ENCODE assay signal across 15 mouse cellular contexts in the genomic region with DNA sequence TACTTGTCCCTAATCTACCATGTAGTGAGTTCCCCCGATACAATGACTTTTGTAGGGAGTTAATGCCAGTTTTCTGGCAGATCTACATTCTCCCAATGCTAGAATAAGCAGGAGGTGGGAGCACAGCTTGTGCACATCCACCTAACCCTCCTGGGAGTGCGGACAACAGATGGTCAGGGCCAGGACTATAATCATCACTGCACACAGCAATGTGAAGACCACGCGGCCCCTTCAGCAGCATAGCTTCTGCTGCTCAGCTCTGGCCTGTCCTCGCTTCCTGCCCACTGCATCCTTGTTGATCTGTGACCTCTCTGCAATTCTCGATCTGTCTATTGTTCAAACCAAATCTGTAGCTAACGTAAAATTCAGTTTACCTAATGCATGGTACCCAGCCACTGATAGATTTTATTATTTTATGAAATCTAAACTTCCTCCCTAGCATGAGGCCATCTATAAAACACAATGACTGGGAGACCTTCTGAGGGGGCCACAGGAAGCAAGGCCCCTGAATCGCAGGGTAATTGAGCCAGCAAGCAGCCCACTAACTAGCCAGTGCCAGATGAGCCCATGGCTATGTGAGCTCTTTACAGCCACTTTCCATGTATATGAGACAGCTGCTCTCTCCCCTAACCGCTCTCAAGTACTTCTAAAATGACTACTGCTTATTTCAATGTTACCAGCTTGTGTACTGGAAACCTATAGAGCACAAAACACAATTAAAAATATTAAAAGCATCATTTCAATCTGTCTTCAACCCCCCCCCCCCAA. TPM values are rescaled to one million over a fixed set of nuclear protein-coding genes. Genes with fewer than 3 reads are reported as not detected.
A peak's percentile ranks its signal among the peaks of the same experiment; 100 is the strongest.
DNase-seq lines count a peak whose midpoint lies in the region; ATAC-seq lines count a peak whose summit lies in the region.
"Had no signal": no experiment of that assay in that cellular context is flagged by ENCODE, and none has a peak within 500 bp of the region (broad histone marks: within the 10 kb centered on the region; RNA-seq: fewer than 3 reads in every experiment).

No protein-coding gene starts in this region.

- no peaks in the 10 kb centered on the region for H3K27me3 ChIP-seq in limb, embryonic 12.5 days
- H3K27me3 ChIP-seq in limb, embryonic 10.5 days (ENCODE audit: low read depth, poor library complexity, severe bottlenecking), result no peaks in the 10 kb centered on the region
- no peaks in the 10 kb centered on the region for H3K27me3 ChIP-seq in hindbrain, embryonic 13.5 days
- no peaks in the 10 kb centered on the region for H3K27me3 ChIP-seq in neural tube, embryonic 14.5 days (ENCODE audit: control insufficient read depth, insufficient read depth, low read length)

- no peaks in the 10 kb centered on the region for H3K9me3 ChIP-seq in limb, embryonic 12.5 days
- H3K9me3 ChIP-seq in limb, embryonic 10.5 days (replicated peaks), result no peaks in the 10 kb centered on the region
- H3K9me3 ChIP-seq in hindbrain, embryonic 13.5 days, result no peaks in the 10 kb centered on the region
- no peaks in the 10 kb centered on the region for H3K9me3 ChIP-seq in neural tube, embryonic 14.5 days (ENCODE audit: control insufficient read depth, low read length)

- H3K4me2 ChIP-seq in limb, embryonic 12.5 days, result no peak overlapping the region
- no peak overlapping the region for H3K4me2 ChIP-seq in hindbrain, embryonic 13.5 days
- no peak overlapping the region for H3K4me2 ChIP-seq in neural tube, embryonic 14.5 days (ENCODE audit: low read depth, low read length)

- no peak overlapping the region for H3K9ac ChIP-seq in limb, embryonic 12.5 days (replicated peaks)
- no peak overlapping the region for H3K9ac ChIP-seq in hindbrain, embryonic 13.5 days
- H3K9ac ChIP-seq in neural tube, embryonic 14.5 days (replicated peaks; ENCODE audit: low read depth, low read length), result no peak overlapping the region
- H3K9ac ChIP-seq: liver, embryonic 14.5 days had no signal

- peaks cover 4% of the 10 kb centered on the region; the same call in 1 of the 2 replicates for H3K36me3 ChIP-seq in limb, embryonic 12.5 days
- peaks cover 25% of the 10 kb centered on the region for H3K36me3 ChIP-seq in limb, embryonic 10.5 days
- no peaks in the 10 kb centered on the region for H3K36me3 ChIP-seq in hindbrain, embryonic 13.5 days
- no peaks in the 10 kb centered on the region for H3K36me3 ChIP-seq in neural tube, embryonic 14.5 days (ENCODE audit: control insufficient read depth, insufficient read depth, low read length)

- DNase-seq in cerebellum, postnatal 10 days, result peak; percentile 43 to 62
- no peak for DNase-seq in limb, embryonic 10.5 days (ENCODE audit: low spot score)
- no peak for DNase-seq in layer of hippocampus, adult 11-12 months (ENCODE audit: low spot score)
- DNase-seq: adrenal gland, postnatal 25 days; cerebellum, adult 11-12 months; heart, postnatal 36 days; kidney, adult 18-20 months; lung, postnatal 14 days; spleen, adult 18-20 months had no signal

- no peak overlapping the region for H3K4me3 ChIP-seq in limb, embryonic 12.5 days (replicated peaks)
- no peak overlapping the region for H3K4me3 ChIP-seq in limb, embryonic 10.5 days
- no peak overlapping the region for H3K4me3 ChIP-seq in hindbrain, embryonic 13.5 days
- H3K4me3 ChIP-seq in neural tube, embryonic 14.5 days (ENCODE audit: low read depth, low read length), result no peak overlapping the region

- ATAC-seq in cerebellum, adult (ENCODE audit: insufficient number of reproducible peaks, low FRiP score, low TSS enrichment), result no peak
- 0 out of 2 replicates have a peak, but pooled peaks have one; percentile 35 for ATAC-seq in limb, embryonic 12.5 days (ENCODE audit: insufficient number of reproducible peaks, insufficient read depth, low FRiP score, low TSS enrichment, low read depth)
- peak; percentile 64 for ATAC-seq in hindbrain, embryonic 13.5 days (ENCODE audit: low FRiP score)
- ATAC-seq in neural tube, embryonic 14.5 days (ENCODE audit: low read depth), result peak; percentile 76; the same call in 1 of the 2 replicates
- no peak for ATAC-seq in CD4-positive, CD25-positive, alpha-beta regulatory T cell, adult 4 months

- H3K27ac ChIP-seq in limb, embryonic 12.5 days, result no peak overlapping the region
- H3K27ac ChIP-seq in limb, embryonic 10.5 days, result no peak overlapping the region
- peak overlapping the region; percentile 48 for H3K27ac ChIP-seq in hindbrain, embryonic 13.5 days
- H3K27ac ChIP-seq in neural tube, embryonic 14.5 days (ENCODE audit: low read depth, low read length), result peak overlapping the region; percentile 17; the same call in 1 of the 2 replicates
- H3K27ac ChIP-seq: liver, embryonic 14.5 days had no signal

- H3K4me1 ChIP-seq in limb, embryonic 12.5 days (replicated peaks), result peaks cover 66% of the 10 kb centered on the region
- H3K4me1 ChIP-seq in limb, embryonic 10.5 days, result peaks cover 48% of the 10 kb centered on the region
- peaks cover 35% of the 10 kb centered on the region for H3K4me1 ChIP-seq in hindbrain, embryonic 13.5 days (replicated peaks)
- peaks cover 5% of the 10 kb centered on the region; the same call in 1 of the 2 replicates for H3K4me1 ChIP-seq in neural tube, embryonic 14.5 days (ENCODE audit: control insufficient read depth, insufficient read depth, low read length)

- 69% methylated on average over 9 of the region's 9 CpGs for WGBS in limb, embryonic 12.5 days
- 75% methylated on average over 9 of the region's 9 CpGs for WGBS in limb, embryonic 10.5 days
- 56% methylated on average over 9 of the region's 9 CpGs for WGBS in hindbrain, embryonic 13.5 days
- 37% methylated on average over 9 of the region's 9 CpGs for WGBS in neural tube, embryonic 14.5 days

RNA-seq across cellular contexts. Expression of a gene that starts 27.6 kb away (rescaled TPM):
- polyA plus RNA-seq in limb, embryonic 12.5 days (2016; fragmentation: Nextera tagmentation; extraction: Ambion mirVana), result 114 and 142 TPM in 2 replicates
- polyA plus RNA-seq in limb, embryonic 10.5 days (2016; fragmentation: Nextera tagmentation; extraction: Ambion mirVana), result 103 and 115 TPM in 2 replicates
- 78.7 and 87.9 TPM in 2 replicates for polyA plus RNA-seq in hindbrain, embryonic 13.5 days (2015; fragmentation: Nextera tagmentation; extraction: Ambion mirVana)
- 74.8 and 82.6 TPM in 2 replicates for polyA plus RNA-seq in neural tube, embryonic 14.5 days (2014; fragmentation: Nextera tagmentation; extraction: Ambion mirVana)
- polyA plus RNA-seq in CD4-positive, CD25-positive, alpha-beta regulatory T cell, adult 4 months (2017; shearing (Covaris generic)), result 1 to 10 TPM in 1 of 2 experiments, under 1 TPM in 1; 0.23 to 1.1 TPM

Comparison
In these comparisons a context has a peak if more than half of its experiments do, and no peak if none do; other contexts are left out.
1. DNase-seq: peak in cerebellum, postnatal 10 days (2 of 2); none in limb, embryonic 10.5 days (single experiment) and layer of hippocampus, adult 11-12 months (single experiment).
2. ATAC-seq: peak in limb, embryonic 12.5 days (single experiment), hindbrain, embryonic 13.5 days (single experiment) and neural tube, embryonic 14.5 days (single experiment); none in cerebellum, adult (single experiment) and CD4-positive, CD25-positive, alpha-beta regulatory T cell, adult 4 months (single experiment).
3. H3K27ac ChIP-seq: peak in hindbrain, embryonic 13.5 days (single experiment) and neural tube, embryonic 14.5 days (single experiment); none in limb, embryonic 12.5 days (single experiment) and limb, embryonic 10.5 days (single experiment).
4. RNA of a gene that starts 27.6 kb away (polyA plus RNA-seq): 114 to 142 TPM in limb, embryonic 12.5 days, 103 to 115 TPM in limb, embryonic 10.5 days, 78.7 to 87.9 TPM in hindbrain, embryonic 13.5 days and 74.8 to 82.6 TPM in neural tube, embryonic 14.5 days; 0.23 to 1.1 TPM in CD4-positive, CD25-positive, alpha-beta regulatory T cell, adult 4 months; every median in the first group is over 10 times any median in the second.